In genomic region chr5:141873751-141874150, GRCm38 (mm10) we compare ENCODE assay signal across 33 mouse cellular contexts.
DNase-seq lines count a peak whose midpoint lies in the region; ATAC-seq and TF ChIP-seq lines count a peak whose summit lies in the region.
"Had no signal": no experiment of that assay in that cellular context is flagged by ENCODE, and none has a peak within 500 bp of the region (broad histone marks: within the 10 kb centered on the region; RNA-seq: fewer than 3 reads in every experiment).

No protein-coding gene starts in this region.

- H3K9ac ChIP-seq in intestine, postnatal 0 days (ENCODE audit: low read depth, low read length): no peak overlapping the region
- no peak overlapping the region for H3K9ac ChIP-seq in intestine, embryonic 15.5 days
- no peak overlapping the region for H3K9ac ChIP-seq in stomach, postnatal 0 days (ENCODE audit: low read length)
- H3K9ac ChIP-seq in kidney, embryonic 16.5 days (replicated peaks; ENCODE audit: low read length): no peak overlapping the region
- no peak overlapping the region for H3K9ac ChIP-seq in forebrain, postnatal 0 days
- H3K9ac ChIP-seq: forebrain, embryonic 13.5 days; hindbrain, embryonic 12.5 days; liver, embryonic 15.5 days; midbrain, embryonic 13.5 days; neural tube, embryonic 15.5 days; stomach, embryonic 15.5 days had no signal

- peak; percentile 25 for TF ChIP-seq CTCF in intestine, postnatal 0 days (IDR thresholded peaks at IDR 0.05; ENCODE audit: low read depth)
- peak; percentile 31 for TF ChIP-seq CTCF in stomach, postnatal 0 days (IDR thresholded peaks at IDR 0.05; ENCODE audit: low read depth)
- TF ChIP-seq CTCF in forebrain, postnatal 0 days (IDR thresholded peaks at IDR 0.05; ENCODE audit: low read depth): no peak

- WGBS in intestine, postnatal 0 days: 93% methylated on average over 11 of the region's 11 CpGs
- WGBS in intestine, embryonic 15.5 days: 95% methylated on average over 11 of the region's 11 CpGs
- WGBS in stomach, postnatal 0 days: 96% methylated on average over 11 of the region's 11 CpGs
- 96% methylated on average over 11 of the region's 11 CpGs for WGBS in kidney, embryonic 16.5 days
- 95% methylated on average over 11 of the region's 11 CpGs for WGBS in forebrain, postnatal 0 days

- H3K27me3 ChIP-seq in intestine, postnatal 0 days (replicated peaks; ENCODE audit: control insufficient read depth, insufficient read depth, low read length): no peaks in the 10 kb centered on the region
- no peaks in the 10 kb centered on the region for H3K27me3 ChIP-seq in intestine, embryonic 15.5 days (replicated peaks)
- H3K27me3 ChIP-seq in stomach, postnatal 0 days (ENCODE audit: control insufficient read depth, insufficient read depth, low read length): no peaks in the 10 kb centered on the region
- no peaks in the 10 kb centered on the region for H3K27me3 ChIP-seq in kidney, embryonic 16.5 days (ENCODE audit: insufficient read depth, low read length)
- H3K27me3 ChIP-seq in forebrain, postnatal 0 days (ENCODE audit: insufficient read depth, low read length): no peaks in the 10 kb centered on the region
- H3K27me3 ChIP-seq: forebrain, embryonic 13.5 days; hindbrain, embryonic 12.5 days; liver, embryonic 15.5 days; midbrain, embryonic 13.5 days; neural tube, embryonic 15.5 days; Patski; stomach, embryonic 15.5 days had no signal

- no peak overlapping the region for H3K4me2 ChIP-seq in intestine, postnatal 0 days (replicated peaks; ENCODE audit: low read depth)
- H3K4me2 ChIP-seq in intestine, embryonic 15.5 days (replicated peaks): no peak overlapping the region
- H3K4me2 ChIP-seq in stomach, postnatal 0 days (replicated peaks; ENCODE audit: low read depth): no peak overlapping the region
- no peak overlapping the region for H3K4me2 ChIP-seq in kidney, embryonic 16.5 days (replicated peaks; ENCODE audit: low read depth, low read length)
- H3K4me2 ChIP-seq in forebrain, postnatal 0 days (ENCODE audit: low read depth): no peak overlapping the region
- H3K4me2 ChIP-seq: forebrain, embryonic 13.5 days; heart, embryonic 11.5 days; hindbrain, embryonic 12.5 days; liver, embryonic 15.5 days; midbrain, embryonic 13.5 days; neural tube, embryonic 15.5 days; stomach, embryonic 15.5 days had no signal

- H3K36me3 ChIP-seq in intestine, postnatal 0 days (ENCODE audit: control insufficient read depth, insufficient read depth): no peaks in the 10 kb centered on the region
- no peaks in the 10 kb centered on the region for H3K36me3 ChIP-seq in intestine, embryonic 15.5 days
- no peaks in the 10 kb centered on the region for H3K36me3 ChIP-seq in stomach, postnatal 0 days (ENCODE audit: control insufficient read depth, insufficient read depth, low read length)
- H3K36me3 ChIP-seq in kidney, embryonic 16.5 days (ENCODE audit: insufficient read depth, low read length): no peaks in the 10 kb centered on the region
- H3K36me3 ChIP-seq in forebrain, postnatal 0 days (ENCODE audit: insufficient read depth): no peaks in the 10 kb centered on the region
- H3K36me3 ChIP-seq: G1E; hindbrain, embryonic 12.5 days; liver, embryonic 15.5 days; midbrain, embryonic 13.5 days; neural tube, embryonic 15.5 days; stomach, embryonic 15.5 days had no signal

- no peaks in the 10 kb centered on the region for H3K4me1 ChIP-seq in intestine, postnatal 0 days (replicated peaks; ENCODE audit: control insufficient read depth, insufficient read depth, low read length)
- no peaks in the 10 kb centered on the region for H3K4me1 ChIP-seq in intestine, embryonic 15.5 days (replicated peaks)
- no peaks in the 10 kb centered on the region for H3K4me1 ChIP-seq in stomach, postnatal 0 days (replicated peaks; ENCODE audit: control insufficient read depth, insufficient read depth)
- H3K4me1 ChIP-seq in kidney, embryonic 16.5 days (ENCODE audit: insufficient read depth, low read length): no peaks in the 10 kb centered on the region
- no peaks in the 10 kb centered on the region for H3K4me1 ChIP-seq in forebrain, postnatal 0 days (ENCODE audit: insufficient read depth)
- H3K4me1 ChIP-seq: forebrain, embryonic 13.5 days; hindbrain, embryonic 12.5 days; liver, embryonic 15.5 days; midbrain, embryonic 13.5 days; neural tube, embryonic 15.5 days; stomach, embryonic 15.5 days had no signal

- peak; percentile 4 for DNase-seq in thymus, postnatal 14 days
- no peak for DNase-seq in thymus, postnatal 25 days
- DNase-seq in R1 (ENCODE audit: low read depth, low spot score): peak; percentile 66
- no peak for DNase-seq in stomach, postnatal 0 days (ENCODE audit: low spot score)
- DNase-seq in forebrain, postnatal 0 days: no peak
- DNase-seq: adrenal gland, adult 8-10 months; cerebellum, adult 11 months; cerebellum, adult 9-10 months; cerebellum, postnatal 36 days; gastrocnemius, postnatal 25 days; heart, adult 11 months; heart, postnatal 36 days; kidney, adult 18-20 months; layer of hippocampus, adult 9-11 months; liver; right cerebral cortex, postnatal 25 days; thymus, adult 18-20 months had no signal

- no peaks in the 10 kb centered on the region for H3K9me3 ChIP-seq in intestine, postnatal 0 days (ENCODE audit: control insufficient read depth)
- H3K9me3 ChIP-seq in intestine, embryonic 15.5 days: no peaks in the 10 kb centered on the region
- no peaks in the 10 kb centered on the region for H3K9me3 ChIP-seq in stomach, postnatal 0 days (ENCODE audit: control insufficient read depth, low read length)
- H3K9me3 ChIP-seq in kidney, embryonic 16.5 days (ENCODE audit: low read length): peaks cover 5% of the 10 kb centered on the region; the same call in 1 of the 2 replicates
- no peaks in the 10 kb centered on the region for H3K9me3 ChIP-seq in forebrain, postnatal 0 days (ENCODE audit: low read length)
- H3K9me3 ChIP-seq: forebrain, embryonic 13.5 days; hindbrain, embryonic 12.5 days; liver, embryonic 15.5 days; midbrain, embryonic 13.5 days; neural tube, embryonic 15.5 days; stomach, embryonic 15.5 days had no signal

- TF ChIP-seq EP300 in stomach, postnatal 0 days (optimal IDR thresholded peaks at IDR 0.05): no peak

- H3K4me3 ChIP-seq in intestine, postnatal 0 days (ENCODE audit: low read depth, low read length): no peak overlapping the region
- no peak overlapping the region for H3K4me3 ChIP-seq in intestine, embryonic 15.5 days (replicated peaks)
- H3K4me3 ChIP-seq in stomach, postnatal 0 days (ENCODE audit: low read depth, low read length): no peak overlapping the region
- no peak overlapping the region for H3K4me3 ChIP-seq in kidney, embryonic 16.5 days (ENCODE audit: low read length)
- no peak overlapping the region for H3K4me3 ChIP-seq in forebrain, postnatal 0 days (ENCODE audit: low read depth, low read length)
- H3K4me3 ChIP-seq: forebrain, embryonic 13.5 days; hindbrain, embryonic 12.5 days; liver, embryonic 15.5 days; midbrain, embryonic 13.5 days; neural tube, embryonic 15.5 days; stomach, embryonic 15.5 days had no signal

- H3K27ac ChIP-seq in intestine, postnatal 0 days (ENCODE audit: low read depth, low read length): no peak overlapping the region
- H3K27ac ChIP-seq in intestine, embryonic 15.5 days: no peak overlapping the region
- no peak overlapping the region for H3K27ac ChIP-seq in stomach, postnatal 0 days (replicated peaks)
- H3K27ac ChIP-seq in kidney, embryonic 16.5 days (ENCODE audit: low read length): no peak overlapping the region
- H3K27ac ChIP-seq in forebrain, postnatal 0 days (ENCODE audit: low read depth, low read length): no peak overlapping the region
- H3K27ac ChIP-seq: forebrain, embryonic 13.5 days; hindbrain, embryonic 12.5 days; kidney, postnatal 0 days; liver, embryonic 15.5 days; macrophage; midbrain, embryonic 13.5 days; neural tube, embryonic 15.5 days; stomach, embryonic 15.5 days had no signal

- no peak for ATAC-seq in intestine, postnatal 0 days
- no peak for ATAC-seq in intestine, embryonic 15.5 days
- ATAC-seq in stomach, postnatal 0 days (ENCODE audit: low FRiP score, low TSS enrichment): no peak
- ATAC-seq in kidney, embryonic 16.5 days (ENCODE audit: low FRiP score, low TSS enrichment): no peak
- no peak for ATAC-seq in forebrain, postnatal 0 days
- ATAC-seq: activated CD4-positive, CD25-positive, alpha-beta regulatory T cell, adult 4 months; forebrain, embryonic 13.5 days; lung, postnatal 0 days; midbrain, embryonic 13.5 days; Patski had no signal

Comparison
In these comparisons a context has a peak if more than half of its experiments do, and no peak if none do; other contexts are left out.
1. DNase-seq: peak in thymus, postnatal 14 days (single experiment) and R1 (single experiment); none in thymus, postnatal 25 days (single experiment), stomach, postnatal 0 days (single experiment) and forebrain, postnatal 0 days (single experiment).